Mouse (Mus musculus): ENCODE results near the gene Cdk19.
"Not testable (repeated sequence)": the region's sequence is repeated elsewhere in the genome, so short reads cannot be mapped to it uniquely, and the experiment has no call there.

Gene Cdk19

DNA sequence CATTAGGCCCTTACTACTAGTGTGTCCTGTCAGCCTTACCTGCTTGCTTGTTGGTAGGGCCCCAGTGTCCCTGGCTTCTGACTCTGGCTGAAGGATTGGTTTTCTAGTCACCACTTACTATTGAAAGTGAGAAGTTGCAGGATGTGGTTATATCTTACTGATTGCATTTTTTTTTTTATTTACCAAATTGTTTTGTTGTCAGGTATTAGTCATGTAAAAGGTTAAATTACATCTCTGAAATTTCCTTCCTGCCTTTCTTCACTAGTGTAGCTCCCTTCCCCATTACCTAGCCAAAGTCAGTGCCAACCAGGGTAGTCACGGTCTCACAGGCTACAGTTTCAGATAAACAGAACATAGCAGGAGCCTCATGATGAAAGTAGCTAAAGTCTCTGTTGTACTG lies 139.9 kb downstream of the Cdk19 start:
- no peak for DNase-seq (ENCODE audit: low spot score in 2 of 2)

GRCm38 (mm10) chr10:40479621-40480193 lies 140.3 kb downstream of the Cdk19 start:
- peak; percentile 71 to 75 for DNase-seq (ENCODE audit: low spot score in 2 of 2)

- DNase-seq (ENCODE audit: low spot score in 2 of 2), result no peak
These were observed 142.2 kb downstream of the Cdk19 start for GRCm38 (mm10) chr10:40481534-40481933.

GRCm38 (mm10) chr10:40482285-40482684 lies 142.9 kb downstream of the Cdk19 start:
- DNase-seq (ENCODE audit: low spot score in 2 of 2), result no peak

GRCm38 (mm10) chr10:40489086-40489796 lies 149.9 kb downstream of the Cdk19 start:
- DNase-seq (ENCODE audit: low spot score in 2 of 2), result no peak

DNA sequence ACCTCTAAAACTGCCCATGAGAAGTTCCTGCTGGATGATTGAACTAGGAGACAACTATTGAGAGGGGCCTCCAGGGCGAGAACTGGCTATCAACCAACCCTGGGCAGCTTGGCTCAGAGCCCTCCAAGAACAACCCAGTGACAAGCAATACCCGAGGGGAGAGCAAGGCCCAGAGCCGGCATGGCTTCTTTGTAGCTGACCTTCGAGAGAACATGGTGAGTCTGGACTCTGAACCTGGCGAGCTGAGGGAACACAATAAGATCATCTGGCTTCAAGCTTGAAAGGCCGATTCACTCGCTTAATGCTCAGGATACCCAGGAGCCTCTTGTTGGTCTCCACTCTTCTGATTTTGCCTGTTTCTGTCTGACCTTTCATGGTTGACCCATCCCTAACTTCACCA lies 151.8 kb downstream of the Cdk19 start:
- DNase-seq (ENCODE audit: low spot score in 2 of 2), result no peak

DNA sequence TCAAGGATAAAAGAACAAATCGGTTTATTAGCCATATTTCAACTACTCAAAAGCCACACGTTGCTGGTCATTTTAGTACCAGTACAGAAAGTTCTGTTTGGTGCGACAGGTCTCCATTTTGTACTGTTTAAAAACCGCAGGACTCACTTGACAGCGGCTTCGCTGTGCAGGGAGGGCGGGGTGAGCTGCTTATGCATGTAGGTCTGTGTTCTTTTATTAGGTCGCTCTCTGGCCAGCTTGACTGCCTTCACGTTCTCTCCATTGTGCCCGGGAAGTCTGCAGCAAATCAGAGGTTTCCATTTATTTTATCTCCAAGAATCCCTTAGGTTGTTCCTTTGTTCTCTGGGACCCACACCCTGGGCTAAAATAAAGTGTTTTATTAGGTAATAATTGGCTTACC lies 152.4 kb downstream of the Cdk19 start:
- DNase-seq (ENCODE audit: low spot score in 2 of 2), result no peak

- DNase-seq (ENCODE audit: low spot score in 2 of 2), result no peak
These were observed 155.1 kb downstream of the Cdk19 start for GRCm38 (mm10) chr10:40494181-40495162.

DNA sequence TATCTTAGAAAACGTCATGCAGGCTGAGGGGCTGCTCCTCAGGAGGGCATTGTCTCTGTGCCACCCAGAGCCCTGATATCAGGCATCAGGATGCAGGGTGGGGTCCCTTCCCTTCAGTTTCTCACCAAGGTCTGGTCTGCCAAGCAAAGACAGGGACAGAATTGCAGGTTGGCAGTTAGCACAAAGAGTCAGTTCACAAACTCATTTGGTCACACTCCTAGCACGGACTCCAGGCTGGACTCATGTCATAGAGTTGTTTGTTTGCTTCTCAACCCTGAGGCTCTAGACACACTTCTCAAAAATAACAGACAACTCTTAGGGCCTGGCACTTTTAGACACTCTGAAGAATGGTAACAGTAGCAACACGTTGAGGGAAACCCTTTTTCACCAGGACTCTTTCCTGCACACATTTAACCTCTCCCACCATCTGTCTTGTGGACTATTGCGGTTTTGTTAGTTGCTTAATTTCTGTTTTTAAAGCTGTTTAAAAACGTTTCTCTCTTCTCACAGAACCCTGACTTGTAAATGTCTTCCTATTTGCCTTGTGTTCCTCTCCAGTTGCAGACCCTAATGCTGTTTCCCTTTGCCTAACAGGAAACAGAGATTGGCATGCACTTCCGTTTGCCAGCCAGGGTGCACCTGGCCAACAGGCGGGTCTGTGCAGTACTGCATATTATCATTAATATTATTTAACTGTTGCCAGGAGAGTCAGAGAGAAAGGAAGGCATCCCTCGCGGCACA lies 158.1 kb downstream of the Cdk19 start:
- DNase-seq (ENCODE audit: low spot score in 2 of 2), result no peak

GRCm38 (mm10) chr10:40498426-40498825 lies 159.1 kb downstream of the Cdk19 start:
- DNase-seq (ENCODE audit: low spot score in 2 of 2), result no peak

GRCm38 (mm10) chr10:40499314-40500252 lies 160.2 kb downstream of the Cdk19 start:
- peak; percentile 23 to 47 for DNase-seq (ENCODE audit: low spot score in 2 of 2)

DNA sequence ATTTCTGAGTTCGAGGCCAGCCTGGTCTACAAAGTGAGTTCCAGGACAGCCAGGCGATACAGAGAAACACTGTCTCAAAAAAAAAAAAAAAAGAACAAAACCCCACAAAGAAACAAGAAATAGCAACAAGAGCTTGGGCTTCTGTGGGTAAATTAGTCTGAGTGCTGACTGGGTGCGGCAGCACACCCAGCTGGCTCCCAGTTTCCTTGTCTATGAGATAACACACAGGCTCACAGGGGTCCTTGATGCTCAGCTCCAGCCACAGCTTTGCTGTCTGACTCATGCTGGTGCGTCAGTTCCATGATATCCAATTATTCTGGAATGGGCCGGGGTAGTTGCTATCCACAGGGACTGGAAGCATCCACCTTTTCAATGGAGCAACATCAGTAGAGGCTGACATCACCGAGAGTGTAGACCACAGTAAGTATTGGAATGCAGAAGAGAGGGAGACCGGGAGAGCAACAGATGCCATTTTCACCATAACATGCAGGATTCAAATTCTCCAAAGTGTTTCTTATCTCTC lies 161.4 kb downstream of the Cdk19 start:
- DNase-seq (ENCODE audit: low spot score in 2 of 2), result no peak

DNA sequence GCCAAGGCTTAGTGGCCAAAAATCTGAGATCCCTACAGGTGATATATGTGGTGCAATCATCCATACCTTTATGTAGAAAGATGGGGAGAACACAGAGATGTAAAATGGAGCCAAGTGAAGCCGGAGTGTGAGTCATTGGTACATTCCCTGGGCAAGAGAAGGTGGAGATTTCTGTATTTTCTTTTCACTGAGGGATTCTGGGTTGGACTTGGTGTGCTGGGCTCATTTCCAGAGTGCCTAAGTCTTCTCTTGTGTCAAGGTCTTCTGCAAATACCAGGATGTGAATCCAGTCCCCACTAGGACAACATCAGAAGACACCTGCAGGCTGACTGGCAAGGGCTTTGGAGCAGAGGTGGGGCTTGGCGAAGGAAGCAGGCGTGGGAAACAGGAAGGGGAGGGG lies 163.4 kb downstream of the Cdk19 start:
- no peak for DNase-seq (ENCODE audit: low spot score in 2 of 2)

DNA sequence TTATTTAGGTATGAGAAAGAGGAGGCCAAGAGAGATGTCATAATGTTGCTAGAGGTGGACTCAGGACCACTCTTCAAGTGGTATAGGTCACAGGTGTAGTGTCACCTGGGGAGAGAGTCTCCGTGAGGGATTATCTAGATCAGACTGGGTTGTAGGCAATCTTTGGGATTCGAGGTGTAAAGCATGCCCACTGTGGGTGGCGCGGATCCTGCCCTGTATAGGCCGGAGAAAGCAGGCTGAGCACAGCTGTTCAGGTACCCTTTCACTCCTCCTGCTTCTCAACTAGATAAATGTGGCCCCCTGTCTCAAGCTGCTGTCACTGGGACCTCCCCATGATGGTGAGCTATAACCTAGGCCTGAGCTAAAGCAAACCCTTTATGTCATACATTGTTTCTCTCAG lies 171.0 kb downstream of the Cdk19 start:
- no peak for DNase-seq (ENCODE audit: low spot score in 2 of 2)

- no peak for DNase-seq (ENCODE audit: low spot score in 2 of 2)
These were observed 171.9 kb downstream of the Cdk19 start for GRCm38 (mm10) chr10:40511221-40511677.

DNA sequence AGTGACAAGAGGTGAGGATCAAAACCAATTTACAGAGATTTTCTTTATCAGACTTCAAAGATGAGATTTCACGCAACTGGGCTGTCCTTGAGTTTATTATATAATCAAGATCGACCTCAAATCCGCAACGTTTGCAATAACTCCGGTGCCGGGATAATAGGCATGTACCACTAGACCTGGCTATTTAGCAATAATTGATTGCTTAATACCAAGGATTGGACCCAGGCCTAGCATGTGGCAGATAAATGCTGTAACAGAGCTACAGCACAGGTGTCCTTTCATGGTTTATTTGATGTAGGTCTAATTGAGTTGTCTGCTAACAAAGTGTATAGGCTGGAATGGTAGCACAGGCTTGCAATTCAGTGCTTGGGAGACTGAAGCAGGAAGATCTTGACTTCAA lies 172.8 kb downstream of the Cdk19 start:
- DNase-seq (ENCODE audit: low spot score in 2 of 2), result no peak

GRCm38 (mm10) chr10:40512996-40513395 lies 173.6 kb downstream of the Cdk19 start:
- DNase-seq (ENCODE audit: low spot score in 2 of 2), result not testable (repeated sequence)

- peak; percentile 77 for DNase-seq (ENCODE audit: low spot score in 2 of 2)
These were observed 175.9 kb downstream of the Cdk19 start for GRCm38 (mm10) chr10:40515225-40515681.

DNA sequence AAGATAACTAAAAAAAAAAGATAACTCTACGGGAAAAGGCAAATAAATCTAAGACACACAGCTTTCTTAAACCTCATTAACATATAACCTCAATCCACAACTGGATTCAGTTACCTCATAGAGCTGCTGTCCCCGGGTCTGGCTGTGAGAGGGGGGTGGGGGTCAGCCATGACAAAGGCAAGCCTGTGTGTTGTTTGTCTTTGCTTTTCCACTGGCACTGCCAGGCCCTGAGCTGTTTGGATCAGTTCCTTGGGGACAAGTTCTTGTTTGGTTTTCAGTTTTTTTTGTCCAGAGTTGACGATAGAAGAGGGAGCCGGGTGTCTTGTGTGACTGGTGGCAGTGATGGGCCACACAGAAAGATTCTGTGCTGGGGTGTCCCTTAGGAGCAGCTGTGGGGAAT lies 177.1 kb downstream of the Cdk19 start:
- DNase-seq (ENCODE audit: low spot score in 2 of 2), result no peak

GRCm38 (mm10) chr10:40519586-40519985 lies 180.2 kb downstream of the Cdk19 start:
- no peak for DNase-seq (ENCODE audit: low spot score in 2 of 2)

All from spleen, postnatal 36 days (tissue).